Mouse (Mus musculus): Measurements from ENCODE around the gene Phc2. TPM values are rescaled to one million over a fixed set of nuclear protein-coding genes. Genes with fewer than 3 reads are reported as not detected.

The Phc2 gene
- polyA plus RNA-seq, 1 experiment from 2014 or later, result 55.1 TPM

DNA sequence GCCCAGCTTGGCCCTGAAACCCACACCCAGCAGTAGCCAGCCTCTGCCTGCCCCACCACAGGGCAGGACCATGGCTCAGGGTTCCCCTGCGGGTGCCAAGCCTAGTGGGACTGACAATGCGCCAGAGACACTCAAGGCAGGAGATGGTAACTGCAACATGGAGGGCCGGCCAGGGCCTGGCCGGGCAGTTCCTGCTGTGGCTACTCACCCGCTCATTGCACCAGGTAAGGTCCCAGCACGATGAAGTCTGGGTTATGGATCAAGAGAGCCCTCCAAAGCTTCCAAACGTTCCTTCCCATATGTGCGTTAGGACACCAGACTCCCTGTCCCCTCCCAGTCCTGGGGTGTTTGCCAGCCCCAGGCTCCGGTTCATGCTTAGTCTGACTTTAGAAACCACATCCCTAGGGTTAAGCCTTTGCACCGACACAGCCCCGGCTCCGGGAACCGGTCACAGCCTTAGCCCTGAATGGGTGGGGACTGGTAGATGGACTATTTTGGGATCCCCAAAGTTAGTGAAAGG lies 57.7 kb downstream of the Phc2 start:
- DNase-seq (ENCODE audit: low spot score), result peak; percentile 39
- H3K9me3 ChIP-seq (ENCODE audit: control insufficient read depth, low read length), result no peaks in the 10 kb centered on the region
- H3K4me2 ChIP-seq (ENCODE audit: low read depth, low read length), result peak overlapping the region; percentile 62
- H3K4me3 ChIP-seq (ENCODE audit: low read depth, low read length), result peak overlapping the region; percentile 31
- H3K27me3 ChIP-seq (replicated peaks; ENCODE audit: control insufficient read depth, insufficient read depth, low read length), result no peaks in the 10 kb centered on the region
- no peaks in the 10 kb centered on the region; the same call in 1 of the 2 replicates for H3K36me3 ChIP-seq (ENCODE audit: control insufficient read depth, insufficient read depth, low read length)
- peak overlapping the region; percentile 32; the same call in 1 of the 2 replicates for H3K9ac ChIP-seq (ENCODE audit: low read depth, low read length)
- peaks cover 39% of the 10 kb centered on the region for H3K4me1 ChIP-seq (ENCODE audit: control insufficient read depth, insufficient read depth, low read length)
- 43% methylated on average over 13 of the region's 13 CpGs for WGBS
- no peak for ATAC-seq (ENCODE audit: low read depth)
- peak overlapping the region; percentile 65 for H3K27ac ChIP-seq (replicated peaks; ENCODE audit: low read depth, low read length)

DNA sequence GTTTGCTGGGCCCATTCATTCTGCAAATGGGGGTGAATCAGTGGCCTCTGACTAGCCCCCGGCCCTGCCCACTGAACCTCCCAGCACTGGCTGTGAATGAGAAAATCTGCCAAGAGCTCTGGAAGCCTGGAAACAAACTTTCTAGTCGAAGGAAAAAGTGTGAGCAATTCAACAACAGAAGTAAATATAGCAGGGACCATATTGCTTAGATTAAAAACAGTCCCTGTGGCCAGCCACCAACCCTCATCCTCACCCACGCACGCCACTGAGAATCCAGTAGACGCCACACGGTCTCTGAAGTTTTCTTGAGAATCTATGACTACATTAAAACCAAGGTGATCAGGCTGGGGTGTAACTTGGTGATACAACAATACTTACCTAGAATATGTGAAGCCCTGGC lies 58.4 kb downstream of the Phc2 start:
- H3K4me1 ChIP-seq (ENCODE audit: control insufficient read depth, insufficient read depth, low read length), result peaks cover 39% of the 10 kb centered on the region
- H3K9ac ChIP-seq (ENCODE audit: low read depth, low read length), result no peak overlapping the region
- H3K36me3 ChIP-seq (ENCODE audit: control insufficient read depth, insufficient read depth, low read length), result no peaks in the 10 kb centered on the region; the same call in 1 of the 2 replicates
- no peak overlapping the region for H3K4me3 ChIP-seq (ENCODE audit: low read depth, low read length)
- no peaks in the 10 kb centered on the region for H3K27me3 ChIP-seq (replicated peaks; ENCODE audit: control insufficient read depth, insufficient read depth, low read length)
- H3K27ac ChIP-seq (replicated peaks; ENCODE audit: low read depth, low read length), result peak overlapping the region; percentile 24
- H3K4me2 ChIP-seq (ENCODE audit: low read depth, low read length), result peak overlapping the region; percentile 62; the same call in 1 of the 2 replicates
- DNase-seq (ENCODE audit: low spot score) (no peak), ATAC-seq (ENCODE audit: low read depth) (no peak)
- no peaks in the 10 kb centered on the region for H3K9me3 ChIP-seq (ENCODE audit: control insufficient read depth, low read length)
- WGBS, result 62% methylated on average over 6 of the region's 6 CpGs

DNA sequence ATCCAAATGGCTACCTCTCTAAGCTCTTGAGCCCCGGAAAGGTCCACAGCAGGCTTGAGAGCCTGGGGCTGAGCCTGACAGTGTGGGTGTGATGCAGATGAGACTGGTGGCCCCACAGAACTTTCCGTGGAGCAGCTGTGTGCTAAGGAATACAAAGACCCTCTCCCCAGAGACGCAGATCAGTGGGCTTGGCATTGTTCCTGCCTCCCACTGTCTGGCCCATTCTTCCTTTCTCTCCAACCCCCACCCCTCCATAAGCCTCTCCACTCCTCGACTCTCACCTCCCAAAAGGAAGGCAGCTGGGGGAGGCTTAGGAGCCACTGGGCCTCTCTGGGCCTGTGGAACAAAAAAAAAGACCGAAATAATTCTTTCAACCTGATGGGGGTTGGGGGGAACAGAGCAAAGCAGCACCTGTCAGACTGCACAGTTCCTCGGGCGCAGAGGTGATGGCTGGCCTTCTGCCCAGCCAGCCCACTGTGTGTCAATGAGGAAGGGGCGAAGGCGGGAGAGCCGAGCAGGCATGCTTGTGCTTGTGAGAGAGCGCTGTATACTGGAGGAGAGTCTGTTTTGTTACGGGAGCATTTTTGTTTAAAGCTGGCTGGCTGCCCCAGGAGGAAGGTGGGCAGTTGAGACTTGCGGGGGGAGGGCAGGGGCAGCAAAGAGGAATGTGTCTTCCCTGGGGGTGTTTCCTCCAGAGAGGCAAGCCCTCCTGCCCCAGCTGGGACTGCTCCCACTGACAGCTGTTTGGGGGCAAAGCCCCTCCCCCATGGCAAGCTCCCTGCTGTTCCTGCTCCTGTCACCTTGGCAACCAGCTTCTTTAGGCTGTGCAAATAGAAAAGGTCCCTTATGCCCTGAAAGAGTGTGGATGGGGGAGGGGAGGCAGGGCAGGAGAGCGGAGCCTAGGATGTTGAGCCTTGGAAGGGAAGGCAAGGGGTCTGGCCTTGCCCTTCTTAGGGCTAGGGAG lies 61.0 kb downstream of the Phc2 start:
- 5% methylated on average over 14 of the region's 14 CpGs for WGBS
- Histone ChIP-seq H3K4me1 (ENCODE audit: control insufficient read depth, insufficient read depth, low read length) (peaks cover 46% of the 10 kb centered on the region), H3K36me3 (ENCODE audit: control insufficient read depth, insufficient read depth, low read length) (no peaks in the 10 kb centered on the region; the same call in 1 of the 2 replicates), H3K27ac (replicated peaks; ENCODE audit: low read depth, low read length) (peak overlapping the region; percentile 77), H3K4me2 (ENCODE audit: low read depth, low read length) (0 out of 2 replicates have a peak overlapping the region, but pooled peaks have one; percentile 21), H3K27me3 (replicated peaks; ENCODE audit: control insufficient read depth, insufficient read depth, low read length) (no peaks in the 10 kb centered on the region), H3K9me3 (ENCODE audit: control insufficient read depth, low read length) (no peaks in the 10 kb centered on the region), H3K4me3 (ENCODE audit: low read depth, low read length) (no peak overlapping the region), H3K9ac (ENCODE audit: low read depth, low read length) (no peak overlapping the region)
- peak; percentile 85 for ATAC-seq (ENCODE audit: low read depth)
- peak; percentile 94 for DNase-seq (ENCODE audit: low spot score)

DNA sequence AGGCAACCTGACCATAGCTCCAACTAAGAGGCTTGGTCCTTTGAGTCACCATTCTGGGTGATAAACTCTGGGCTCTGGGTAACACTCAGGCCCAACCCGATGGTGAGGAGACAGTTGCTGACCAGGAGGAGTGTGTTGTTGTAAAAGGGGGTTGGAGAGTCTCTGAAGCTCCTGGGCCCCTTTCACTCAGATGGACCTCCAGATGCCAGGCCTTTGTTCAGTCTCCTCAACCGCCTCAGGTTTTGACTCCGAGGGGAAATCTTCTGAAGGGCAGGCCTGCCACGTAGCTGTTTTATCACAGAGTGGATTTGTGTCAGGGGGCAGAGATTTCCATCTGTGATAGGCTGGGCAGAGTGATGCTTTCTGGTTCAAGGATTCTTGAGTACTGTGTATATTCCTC lies 61.8 kb downstream of the Phc2 start:
- no peak for DNase-seq (ENCODE audit: low spot score)
- 11% methylated on average over 4 of the region's 4 CpGs for WGBS
- H3K4me3 ChIP-seq (ENCODE audit: low read depth, low read length), result no peak overlapping the region

DNA sequence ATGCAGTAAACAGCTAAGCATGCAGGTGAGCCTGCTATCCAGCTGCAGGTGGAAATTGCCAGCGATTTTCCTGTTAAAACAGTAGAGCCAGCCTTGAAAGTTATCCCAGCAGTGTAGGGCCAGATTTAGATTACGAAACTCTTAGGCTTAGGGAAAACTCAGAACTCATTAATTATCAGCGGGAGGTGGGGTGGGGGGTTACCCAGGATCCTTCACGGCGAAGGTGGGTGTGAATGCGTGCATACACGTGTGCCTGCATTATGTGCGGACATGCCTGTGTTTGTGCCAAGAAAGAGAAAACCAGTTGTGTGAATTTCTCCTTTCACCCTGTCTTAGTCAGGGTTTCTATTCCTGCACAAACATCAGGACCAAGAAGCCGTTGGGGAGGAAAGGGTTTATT lies 62.2 kb downstream of the Phc2 start:
- 39% methylated on average over 9 of the region's 9 CpGs for WGBS
- H3K27ac ChIP-seq (replicated peaks; ENCODE audit: low read depth, low read length), result peak overlapping the region; percentile 77
- no peaks in the 10 kb centered on the region; the same call in 1 of the 2 replicates for H3K36me3 ChIP-seq (ENCODE audit: control insufficient read depth, insufficient read depth, low read length)
- no peaks in the 10 kb centered on the region for H3K27me3 ChIP-seq (replicated peaks; ENCODE audit: control insufficient read depth, insufficient read depth, low read length)
- DNase-seq (ENCODE audit: low spot score), result no peak
- H3K9me3 ChIP-seq (ENCODE audit: control insufficient read depth, low read length), result no peaks in the 10 kb centered on the region
- H3K9ac ChIP-seq (ENCODE audit: low read depth, low read length), result no peak overlapping the region
- H3K4me2 ChIP-seq (ENCODE audit: low read depth, low read length), result no peak overlapping the region
- no peak overlapping the region for H3K4me3 ChIP-seq (ENCODE audit: low read depth, low read length)
- ATAC-seq (ENCODE audit: low read depth), result no peak
- H3K4me1 ChIP-seq (ENCODE audit: control insufficient read depth, insufficient read depth, low read length), result peaks cover 45% of the 10 kb centered on the region

More for the DNA sequence above, 61.8 kb downstream of the Phc2 start:
- ATAC-seq (ENCODE audit: low read depth), result no peak
- H3K4me2 ChIP-seq (ENCODE audit: low read depth, low read length), result 0 out of 2 replicates have a peak overlapping the region, but pooled peaks have one; percentile 21
- H3K9ac ChIP-seq (ENCODE audit: low read depth, low read length), result no peak overlapping the region
- H3K27ac ChIP-seq (replicated peaks; ENCODE audit: low read depth, low read length), result peak overlapping the region; percentile 77
- H3K9me3 ChIP-seq (ENCODE audit: control insufficient read depth, low read length), result no peaks in the 10 kb centered on the region
- peaks cover 46% of the 10 kb centered on the region for H3K4me1 ChIP-seq (ENCODE audit: control insufficient read depth, insufficient read depth, low read length)
- no peaks in the 10 kb centered on the region; the same call in 1 of the 2 replicates for H3K36me3 ChIP-seq (ENCODE audit: control insufficient read depth, insufficient read depth, low read length)
- no peaks in the 10 kb centered on the region for H3K27me3 ChIP-seq (replicated peaks; ENCODE audit: control insufficient read depth, insufficient read depth, low read length)

DNA sequence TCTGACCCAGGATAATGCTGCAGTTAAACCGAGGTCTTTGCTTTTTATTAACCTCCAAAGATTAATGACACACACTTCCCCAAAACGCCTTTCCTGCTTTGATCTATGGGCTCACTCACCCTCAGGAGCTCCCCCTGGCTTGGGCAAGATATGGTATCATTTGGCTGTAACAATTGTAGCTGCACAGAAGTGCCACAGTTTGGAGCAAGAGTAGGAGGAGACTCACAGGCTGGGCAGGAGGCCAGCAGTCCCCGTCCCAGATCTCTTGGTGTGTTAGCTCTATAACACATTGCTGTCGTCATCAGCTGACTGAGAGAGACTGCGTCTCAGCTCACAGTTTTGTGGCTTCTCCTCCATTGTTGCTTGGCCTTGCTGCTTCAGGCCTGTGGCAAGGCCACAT lies 65.6 kb downstream of the Phc2 start:
- H3K4me3 ChIP-seq (ENCODE audit: low read depth, low read length), result no peak overlapping the region
- H3K9me3 ChIP-seq (ENCODE audit: control insufficient read depth, low read length), result no peaks in the 10 kb centered on the region
- peaks cover 24% of the 10 kb centered on the region for H3K4me1 ChIP-seq (ENCODE audit: control insufficient read depth, insufficient read depth, low read length)
- no peaks in the 10 kb centered on the region for H3K27me3 ChIP-seq (replicated peaks; ENCODE audit: control insufficient read depth, insufficient read depth, low read length)
- 0 out of 2 replicates have a peak, but pooled peaks have one; percentile 16 for ATAC-seq (ENCODE audit: low read depth)
- WGBS, result 20% methylated on average over 5 of the region's 5 CpGs
- peak; percentile 91 for DNase-seq (ENCODE audit: low spot score)
- no peak overlapping the region for H3K9ac ChIP-seq (ENCODE audit: low read depth, low read length)
- no peaks in the 10 kb centered on the region; the same call in 1 of the 2 replicates for H3K36me3 ChIP-seq (ENCODE audit: control insufficient read depth, insufficient read depth, low read length)
- peak overlapping the region; percentile 49 for H3K27ac ChIP-seq (replicated peaks; ENCODE audit: low read depth, low read length)
- no peak overlapping the region for H3K4me2 ChIP-seq (ENCODE audit: low read depth, low read length)

DNA sequence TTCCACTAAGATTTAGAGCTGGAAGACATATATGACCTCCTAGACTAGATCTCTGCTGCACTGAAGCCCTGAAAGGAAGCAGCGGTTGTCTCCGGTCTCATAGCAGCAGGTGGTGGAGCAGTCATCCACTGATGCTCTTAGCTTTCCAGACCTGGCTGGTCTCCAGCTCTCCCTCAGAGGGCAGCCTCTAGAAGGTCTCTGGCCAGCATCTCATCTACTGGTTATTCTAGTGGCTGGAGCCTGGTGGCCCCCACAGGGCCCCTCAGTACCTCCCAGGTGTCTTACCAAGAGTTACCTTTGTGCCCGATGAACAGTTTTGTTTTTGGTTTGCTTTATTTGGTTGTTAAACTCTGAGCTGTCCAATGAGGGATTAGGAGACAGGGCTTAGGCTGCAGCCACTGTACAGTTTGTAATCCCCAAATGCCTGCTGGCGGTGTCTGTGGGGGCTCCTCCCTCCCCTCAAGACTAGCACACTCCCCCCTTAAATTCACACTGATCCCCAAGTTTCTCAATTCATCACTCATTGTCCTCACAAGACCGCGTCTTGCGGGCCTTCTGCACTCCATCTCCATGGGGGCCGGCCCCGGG lies 66.7 kb downstream of the Phc2 start:
- no peak overlapping the region for H3K27ac ChIP-seq (replicated peaks; ENCODE audit: low read depth, low read length)
- H3K4me1 ChIP-seq (ENCODE audit: control insufficient read depth, insufficient read depth, low read length), result peaks cover 14% of the 10 kb centered on the region
- no peak overlapping the region for H3K4me3 ChIP-seq (ENCODE audit: low read depth, low read length)
- 64% methylated on average over 9 of the region's 9 CpGs for WGBS
- H3K36me3 ChIP-seq (ENCODE audit: control insufficient read depth, insufficient read depth, low read length), result no peaks in the 10 kb centered on the region; the same call in 1 of the 2 replicates
- no peak overlapping the region for H3K4me2 ChIP-seq (ENCODE audit: low read depth, low read length)
- H3K9me3 ChIP-seq (ENCODE audit: control insufficient read depth, low read length), result no peaks in the 10 kb centered on the region
- no peak overlapping the region for H3K9ac ChIP-seq (ENCODE audit: low read depth, low read length)
- H3K27me3 ChIP-seq (replicated peaks; ENCODE audit: control insufficient read depth, insufficient read depth, low read length), result no peaks in the 10 kb centered on the region
- no peak for ATAC-seq (ENCODE audit: low read depth)
- no peak for DNase-seq (ENCODE audit: low spot score)

DNA sequence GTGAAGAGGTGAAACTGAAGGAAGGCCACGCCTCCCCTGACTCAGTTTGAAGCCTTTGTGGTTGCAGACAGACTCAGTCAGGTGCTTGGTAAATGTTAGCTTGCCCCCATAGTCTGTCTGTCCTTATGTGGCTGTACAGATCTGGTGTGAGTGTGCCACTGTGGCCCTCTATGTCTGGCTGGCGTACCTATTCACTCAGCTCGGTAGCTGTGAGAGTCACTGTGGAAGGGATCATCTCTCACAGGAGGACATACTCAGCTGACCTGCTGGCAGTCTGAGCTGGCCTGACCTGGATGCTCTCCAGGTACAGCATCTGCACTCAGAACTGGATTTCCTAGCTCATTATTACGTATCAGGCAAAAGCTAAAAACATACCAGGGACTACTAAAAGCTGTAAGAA lies 67.3 kb downstream of the Phc2 start:
- no peak overlapping the region for H3K4me2 ChIP-seq (ENCODE audit: low read depth, low read length)
- no peak for ATAC-seq (ENCODE audit: low read depth)
- no peaks in the 10 kb centered on the region for H3K9me3 ChIP-seq (ENCODE audit: control insufficient read depth, low read length)
- no peaks in the 10 kb centered on the region; the same call in 1 of the 2 replicates for H3K36me3 ChIP-seq (ENCODE audit: control insufficient read depth, insufficient read depth, low read length)
- no peak overlapping the region for H3K4me3 ChIP-seq (ENCODE audit: low read depth, low read length)
- no peak overlapping the region for H3K27ac ChIP-seq (replicated peaks; ENCODE audit: low read depth, low read length)
- no peak overlapping the region for H3K9ac ChIP-seq (ENCODE audit: low read depth, low read length)
- peaks cover 8% of the 10 kb centered on the region for H3K4me1 ChIP-seq (ENCODE audit: control insufficient read depth, insufficient read depth, low read length)
- 74% methylated on average over 4 of the region's 4 CpGs for WGBS
- DNase-seq (ENCODE audit: low spot score), result no peak
- H3K27me3 ChIP-seq (replicated peaks; ENCODE audit: control insufficient read depth, insufficient read depth, low read length), result no peaks in the 10 kb centered on the region
